Mouse (Mus musculus) heart, postnatal 36 days (tissue): Measurements from ENCODE around the gene Gfy. TPM values are rescaled to one million over a fixed set of nuclear protein-coding genes. Genes with fewer than 3 reads are reported as not detected.

ENCODE experiments used
- DNase-seq, 2 experiments: peaks; one replicate each; pipeline ENCODE4 v3.0.0; 2021 to 2022
- intact Hi-C: fragments of 180-260 bp; cut with DNase I; formaldehyde crosslinking; loops from one replicate; pipeline ENCODE4 v1.15.1; 2025
- total RNA-seq, 2 experiments: library from RNA; stranded (reverse); gene quantifications; 2 replicates each; pipeline ENCODE4 v1.2.3; 2021

Gfy gene
- total RNA-seq, 2 experiments from 2014 or later, result not detected

GRCm38 (mm10) chr7:45169495-45169894 is 9.9 kb downstream of the Gfy start:
- no peak for DNase-seq
- intact Hi-C loops, result no loop called here

GRCm38 (mm10) chr7:45168656-45169055 is 10.7 kb downstream of the Gfy start:
- intact Hi-C loops, result no loop called here
- no peak for DNase-seq

GRCm38 (mm10) chr7:45167761-45168445 is 11.5 kb downstream of the Gfy start:
- intact Hi-C loops, result no loop called here
- no peak for DNase-seq

- DNase-seq, result no peak
- intact Hi-C loops, result no loop called here
These were observed 12.4 kb downstream of the Gfy start for GRCm38 (mm10) chr7:45166950-45167401.

- DNase-seq, result no peak
- intact Hi-C loops, result no loop called here
These were observed 13.7 kb downstream of the Gfy start for GRCm38 (mm10) chr7:45165701-45166100.

- DNase-seq, result no peak
These were observed 14.5 kb downstream of the Gfy start for GRCm38 (mm10) chr7:45164833-45165232.

GRCm38 (mm10) chr7:45163735-45164490 is 15.5 kb downstream of the Gfy start, which contains the start of gene Slc17a7:
Slc17a7 (plus strand) TSS chr7:45163949.
- DNase-seq, result no peak
- intact Hi-C loops, result loop anchor here (2.0 kb wide), 1 partner anchor 135 kb away; no protein-coding TSS in a partner anchor

More at GRCm38 (mm10) chr7:45164833-45165232, 14.5 kb downstream of the Gfy start:
- intact Hi-C loops, result no loop called here

GRCm38 (mm10) chr7:45162996-45163615 is 16.3 kb downstream of the Gfy start:
- intact Hi-C loops, result loop anchor here (1.0 to 2.0 kb wide), 2 partner anchors 35 to 136 kb away; no protein-coding TSS in a partner anchor
- DNase-seq, result no peak

- intact Hi-C loops, result loop anchor here (1.0 to 2.0 kb wide), 2 partner anchors 36 to 136 kb away; no protein-coding TSS in a partner anchor
- no peak for DNase-seq
These were observed 16.8 kb downstream of the Gfy start for GRCm38 (mm10) chr7:45162551-45162950.

- intact Hi-C loops, result loop anchor here (1.0 to 2.0 kb wide), 2 partner anchors 36 to 137 kb away; no protein-coding TSS in a partner anchor
These were observed 17.5 kb downstream of the Gfy start for GRCm38 (mm10) chr7:45161612-45162473.

GRCm38 (mm10) chr7:45160866-45161265 is 18.5 kb downstream of the Gfy start:
- DNase-seq, result no peak
- intact Hi-C loops, result no loop called here

More at GRCm38 (mm10) chr7:45161612-45162473, 17.5 kb downstream of the Gfy start:
- peak; percentile 91 to 92 for DNase-seq

- DNase-seq, result no peak
- intact Hi-C loops, result no loop called here
These were observed 19.0 kb downstream of the Gfy start for GRCm38 (mm10) chr7:45160316-45160800.

- intact Hi-C loops, result no loop called here
These were observed 20.4 kb downstream of the Gfy start for GRCm38 (mm10) chr7:45158991-45159390.

GRCm38 (mm10) chr7:45157459-45157858 is 21.9 kb downstream of the Gfy start:
- DNase-seq, result no peak
- intact Hi-C loops, result no loop called here

More at GRCm38 (mm10) chr7:45158991-45159390, 20.4 kb downstream of the Gfy start:
- no peak for DNase-seq

GRCm38 (mm10) chr7:45156206-45156605 is 23.2 kb downstream of the Gfy start:
- no peak for DNase-seq
- intact Hi-C loops, result no loop called here

- no peak for DNase-seq
- intact Hi-C loops, result no loop called here
These were observed 23.8 kb downstream of the Gfy start for GRCm38 (mm10) chr7:45155590-45155989.

GRCm38 (mm10) chr7:45154993-45155514 is 24.3 kb downstream of the Gfy start:
- intact Hi-C loops, result loop anchor here (1.0 kb wide), 1 partner anchor 27 kb away; the partner anchor contains the start of gene Rpl13a

GRCm38 (mm10) chr7:45154096-45154992 is 25.0 kb downstream of the Gfy start, which contains the start of the genes Pih1d1 and Aldh16a1:
Pih1d1 (plus strand) TSS chr7:45154303.
Aldh16a1 (minus strand) TSS chr7:45154584.
- intact Hi-C loops, result loop anchor here (1.0 kb wide), 1 partner anchor 26 kb away; the partner anchor contains the start of gene Rpl13a
- peak; percentile 96 to 99 for DNase-seq

More at GRCm38 (mm10) chr7:45154993-45155514, 24.3 kb downstream of the Gfy start:
- DNase-seq, result peak; percentile 52 to 56
